Mouse (Mus musculus): Measurements from ENCODE around the gene Col23a1.

GRCm38 (mm10) chr11:51329837-51330714, 40.4 kb downstream of the Col23a1 start:
- TF ChIP-seq CTCF (IDR thresholded peaks at IDR 0.05; ENCODE audit: borderline replicate concordance, insufficient read depth, low read length) (no peak), POLR2A (IDR thresholded peaks at IDR 0.05; ENCODE audit: low read depth, low read length) (no peak)

Data from embryonic fibroblast, embryonic 13.5 days (primary cell).